Mouse (Mus musculus): ENCODE results near the gene Ppm1b. TPM values are rescaled to one million over a fixed set of nuclear protein-coding genes. Genes with fewer than 3 reads are reported as not detected.

Ppm1b gene
- total and polyA plus RNA-seq, 3 experiments: 45.7 to 51.6 TPM; not detected in 1

GRCm38 (mm10) chr17:84938215-84938614 lies 18.3 kb upstream of the Ppm1b start:
- DNase-seq (ENCODE audit: low read depth, low spot score): peak; percentile 41
- Histone ChIP-seq H3K9me3 (replicated peaks; ENCODE audit: insufficient read depth, low read length) (no peaks in the 10 kb centered on the region), H3K79me2 (ENCODE audit: control insufficient read depth, insufficient read depth, low read length, poor library complexity) (no peaks in the 10 kb centered on the region), H3K4me3 (ENCODE audit: control insufficient read depth in 1 of 2, insufficient read depth in 1 of 2, low read depth in 2 of 2, low read length in 2 of 2) (no peak overlapping the region), H3K9ac (ENCODE audit: control insufficient read depth, low read depth, low read length, poor library complexity, severe bottlenecking) (no peak overlapping the region), H3K27me3 (ENCODE audit: control insufficient read depth in 1 of 2, insufficient read depth in 2 of 2, low read length in 2 of 2) (no peaks in the 10 kb centered on the region), H3K36me3 (ENCODE audit: control insufficient read depth in 1 of 2, insufficient read depth in 2 of 2, low read length in 2 of 2) (peaks cover 0 to 34% of the 10 kb centered on the region in 2 experiments; a peak in 2 of 4 replicates), H3K27ac (ENCODE audit: control insufficient read depth, low read depth, low read length) (no peak overlapping the region), H3K4me1 (ENCODE audit: control insufficient read depth in 1 of 2, insufficient read depth in 2 of 2, low read length in 2 of 2) (peaks cover 27 to 34% of the 10 kb centered on the region in 2 experiments)
- peak; percentile 34 to 59 (median 43) for TF ChIP-seq CTCF (IDR thresholded peaks at IDR 0.05 in 2 of 3, conservative IDR thresholded peaks at IDR 0.05 in 1 of 3; ENCODE audit: control insufficient read depth in 1 of 3, insufficient read depth in 1 of 3, low read depth in 2 of 3, low read length in 3 of 3, poor library complexity in 1 of 3, severe bottlenecking in 1 of 3)
- no peak for TF ChIP-seq JUND (IDR thresholded peaks at IDR 0.05; ENCODE audit: low read depth, low read length)

- Histone ChIP-seq H3K79me2 (ENCODE audit: control insufficient read depth, insufficient read depth, low read length, poor library complexity) (no peaks in the 10 kb centered on the region), H3K9me3 (replicated peaks; ENCODE audit: insufficient read depth, low read length) (no peaks in the 10 kb centered on the region), H3K27me3 (ENCODE audit: control insufficient read depth in 1 of 2, insufficient read depth in 2 of 2, low read length in 2 of 2) (no peaks in the 10 kb centered on the region), H3K9ac (ENCODE audit: control insufficient read depth, low read depth, low read length, poor library complexity, severe bottlenecking) (peak overlapping the region; percentile 44), H3K36me3 (ENCODE audit: control insufficient read depth in 1 of 2, insufficient read depth in 2 of 2, low read length in 2 of 2) (peaks cover 0 to 28% of the 10 kb centered on the region in 2 experiments; a peak in 2 of 4 replicates), H3K4me3 (ENCODE audit: control insufficient read depth in 1 of 2, insufficient read depth in 1 of 2, low read depth in 2 of 2, low read length in 2 of 2) (peak overlapping the region; percentile 13 to 24; a peak in 3 of 4 replicates), H3K27ac (ENCODE audit: control insufficient read depth, low read depth, low read length) (peak overlapping the region; percentile 80), H3K4me1 (ENCODE audit: control insufficient read depth in 1 of 2, insufficient read depth in 2 of 2, low read length in 2 of 2) (peaks cover 20 to 25% of the 10 kb centered on the region in 2 experiments)
- DNase-seq (ENCODE audit: low read depth, low spot score): peak; percentile 89
- no peak for TF ChIP-seq POLR2AphosphoS2 (IDR thresholded peaks at IDR 0.05; ENCODE audit: low read length)
- no peak for TF ChIP-seq MAZ (IDR thresholded peaks at IDR 0.05; ENCODE audit: low read depth, low read length)
- 0 out of 2 replicates have a peak, but pooled peaks have one; percentile 40 for TF ChIP-seq NRF1 (IDR thresholded peaks at IDR 0.05; ENCODE audit: insufficient read depth, low read depth, low read length, poor library complexity, severe bottlenecking)
- TF ChIP-seq BHLHE40 (IDR thresholded peaks at IDR 0.05; ENCODE audit: borderline replicate concordance, low read depth, low read length): no peak; the same call in 1 of the 2 replicates
- TF ChIP-seq MXI1 (IDR thresholded peaks at IDR 0.05; ENCODE audit: low read depth, low read length): peak; percentile 74
- no peak for TF ChIP-seq UBTF (IDR thresholded peaks at IDR 0.05; ENCODE audit: borderline replicate concordance, insufficient read depth, low read depth, low read length)
- no peak for TF ChIP-seq USF1 (IDR thresholded peaks at IDR 0.05; ENCODE audit: low read depth, low read length)
- no peak; the same call in 1 of the 2 replicates for TF ChIP-seq MAX (IDR thresholded peaks at IDR 0.05; ENCODE audit: low read length)
- TF ChIP-seq JUND (IDR thresholded peaks at IDR 0.05; ENCODE audit: low read depth, low read length): no peak
- no peak for TF ChIP-seq MEF2A (IDR thresholded peaks at IDR 0.05; ENCODE audit: extremely low read depth, insufficient replicate concordance, low read depth, low read length, poor library complexity, severe bottlenecking)
- no peak for TF ChIP-seq ZC3H11A (IDR thresholded peaks at IDR 0.05; ENCODE audit: low read depth, low read length)
- no peak for TF ChIP-seq E2F4 (IDR thresholded peaks at IDR 0.05; ENCODE audit: borderline replicate concordance, low read depth, low read length)
- no peak for TF ChIP-seq KAT2A (conservative IDR thresholded peaks at IDR 0.05; ENCODE audit: low read depth, low read length)
- TF ChIP-seq RAD21 (IDR thresholded peaks at IDR 0.05; ENCODE audit: low read depth, low read length): no peak
- no peak for TF ChIP-seq MAFK (IDR thresholded peaks at IDR 0.05; ENCODE audit: borderline replicate concordance, low read depth, low read length)
- no peak for TF ChIP-seq SMC3 (IDR thresholded peaks at IDR 0.05; ENCODE audit: low read depth, low read length)
- peak; percentile 42; the same call in 1 of the 2 replicates for TF ChIP-seq ELF1 (IDR thresholded peaks at IDR 0.05; ENCODE audit: low read depth, low read length)
- TF ChIP-seq GABPA (IDR thresholded peaks at IDR 0.05; ENCODE audit: low read depth, low read length): no peak
- 0 out of 2 replicates have a peak, but pooled peaks have one; percentile 34 for TF ChIP-seq SIN3A (IDR thresholded peaks at IDR 0.05; ENCODE audit: low read length)
- no peak for TF ChIP-seq CHD1 (IDR thresholded peaks at IDR 0.05; ENCODE audit: low read depth, low read length)
- TF ChIP-seq ZKSCAN1 (IDR thresholded peaks at IDR 0.05; ENCODE audit: low read depth, low read length): no peak
- peak; percentile 52; the same call in 1 of the 2 replicates for TF ChIP-seq TBP (IDR thresholded peaks at IDR 0.05; ENCODE audit: low read depth, low read length)
- peak in 1 of 2 experiments; percentile 66; a peak in 3 of 4 replicates for TF ChIP-seq EP300 (IDR thresholded peaks at IDR 0.05; ENCODE audit: low read depth in 1 of 2, low read length in 2 of 2)
- peak; percentile 79 for TF ChIP-seq GATA1 (IDR thresholded peaks at IDR 0.05; ENCODE audit: low read depth, low read length)
- no peak for TF ChIP-seq CHD2 (IDR thresholded peaks at IDR 0.05; ENCODE audit: low read length)
- TF ChIP-seq ZMIZ1 (IDR thresholded peaks at IDR 0.05; ENCODE audit: low read depth, low read length): no peak
- peak; percentile 26 for TF ChIP-seq ETS1 (IDR thresholded peaks at IDR 0.05; ENCODE audit: low read depth, low read length)
- TF ChIP-seq RCOR1 (IDR thresholded peaks at IDR 0.05; ENCODE audit: low read depth, low read length): peak; percentile 41; the same call in 1 of the 2 replicates
- TF ChIP-seq MYB (IDR thresholded peaks at IDR 0.05; ENCODE audit: low read depth, low read length): no peak
These were observed 16.4 kb upstream of the Ppm1b start for GRCm38 (mm10) chr17:84940017-84940731.

All from MEL (cell line).